Mouse (Mus musculus): ENCODE measurements around the gene Trpc4ap.
A peak's percentile ranks its signal among the peaks of the same experiment; 100 is the strongest.

The Trpc4ap gene

DNA sequence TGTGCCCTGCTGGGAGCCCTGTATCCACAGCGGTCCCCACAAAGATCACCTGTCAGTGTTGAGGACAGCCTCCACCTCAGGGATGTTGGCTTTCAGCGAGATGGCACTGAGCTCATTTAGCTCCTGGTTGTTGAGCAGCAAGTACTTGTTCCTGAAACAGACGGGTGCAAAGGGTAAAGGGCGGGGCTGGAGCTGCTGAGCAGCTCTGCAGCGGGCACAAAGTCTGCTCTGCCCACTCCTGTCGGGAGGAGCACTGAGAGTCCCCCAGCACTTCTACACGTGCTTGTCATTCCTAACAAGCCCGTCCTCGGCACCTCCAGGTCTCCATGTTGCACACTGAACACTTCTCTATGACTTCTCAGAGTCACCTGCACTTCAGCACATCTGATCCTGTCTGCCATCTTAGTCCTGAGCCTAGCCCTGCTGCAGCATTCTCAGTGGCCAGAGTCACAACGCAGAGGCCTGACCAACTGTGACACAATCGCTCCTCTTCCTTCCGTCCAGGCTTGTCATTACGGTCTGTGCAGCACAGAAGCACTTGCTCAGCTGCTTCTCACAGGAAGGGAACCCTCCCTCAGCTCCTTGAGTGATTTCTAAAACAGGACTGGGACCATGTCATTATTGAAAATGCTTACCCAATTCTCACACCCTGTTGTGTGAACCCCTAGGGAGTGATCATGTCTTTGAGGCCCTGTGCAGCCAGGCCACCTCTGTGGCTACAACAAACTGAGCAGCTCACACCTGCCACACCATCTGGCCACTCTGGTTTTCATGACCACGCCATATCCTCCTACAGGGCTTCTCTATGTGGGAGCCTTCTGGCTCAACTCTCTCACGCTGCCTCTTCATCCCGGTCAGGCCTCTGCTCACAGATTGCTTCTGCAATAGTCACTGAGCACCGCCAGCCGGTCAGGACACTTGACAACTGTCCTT, 50.4 kb downstream of the Trpc4ap start:
- DNase-seq (ENCODE audit: extremely low read depth, low read depth), result no peak

DNA sequence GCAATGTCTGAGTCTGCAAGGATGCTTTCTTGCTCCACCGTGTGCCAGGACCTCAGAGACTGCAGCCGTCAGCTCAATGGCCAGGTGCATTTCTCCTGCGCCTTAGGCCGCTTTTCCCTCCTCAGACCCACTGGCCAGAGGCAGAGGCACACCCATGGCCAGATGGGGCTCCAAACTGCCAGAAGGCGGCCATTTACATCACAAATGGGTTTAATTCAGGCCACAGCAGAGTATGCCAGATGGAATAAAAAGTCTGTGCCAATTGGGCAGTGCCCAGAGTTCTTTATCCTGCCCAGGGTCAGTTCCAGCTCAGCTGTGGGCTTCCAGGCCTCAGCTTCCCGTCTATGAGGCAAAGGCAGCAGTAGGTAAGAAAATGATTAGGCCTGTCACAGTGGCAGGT, 51.5 kb downstream of the Trpc4ap start:
- DNase-seq (ENCODE audit: extremely low read depth, low read depth), result no peak

DNA sequence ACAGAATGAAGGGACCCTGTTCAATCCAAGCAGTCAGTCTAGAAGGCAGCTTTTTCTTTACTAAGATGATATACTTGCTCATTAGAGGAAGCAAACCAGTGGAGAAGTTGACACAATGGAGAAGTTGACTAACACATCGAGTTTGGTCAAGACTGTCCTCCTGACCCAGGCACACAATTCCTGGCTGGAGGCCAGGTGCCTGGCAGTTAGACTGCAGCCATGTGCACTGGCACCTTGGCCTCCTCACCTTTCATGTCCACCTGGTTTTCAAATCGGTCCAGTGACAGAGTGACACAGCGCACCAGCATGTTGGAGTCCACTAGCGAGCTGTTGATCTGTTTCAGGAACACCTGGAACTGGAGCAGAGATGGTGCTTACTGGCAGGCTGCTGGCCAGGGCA, 54.8 kb downstream of the Trpc4ap start:
- DNase-seq (ENCODE audit: extremely low read depth, low read depth), result no peak

DNA sequence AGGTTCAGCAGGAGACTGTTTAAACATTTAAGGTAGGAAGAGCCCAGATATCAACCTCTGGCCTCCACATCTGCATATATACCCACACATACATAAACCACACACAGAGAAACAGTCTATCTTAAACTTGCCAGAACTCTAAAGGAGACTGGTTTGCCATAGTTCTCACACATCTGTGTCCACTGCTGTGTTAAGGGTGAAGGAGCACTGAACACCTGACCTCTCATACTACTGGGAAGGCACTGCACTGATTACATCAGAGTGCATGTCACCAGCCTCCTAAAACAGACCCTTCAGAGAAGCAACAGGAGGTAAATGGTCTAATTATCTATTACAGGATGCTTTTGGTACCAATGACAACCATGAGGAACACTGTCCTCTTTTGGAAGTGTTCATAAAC, 55.3 kb downstream of the Trpc4ap start:
- DNase-seq (ENCODE audit: extremely low read depth, low read depth), result no peak

DNA sequence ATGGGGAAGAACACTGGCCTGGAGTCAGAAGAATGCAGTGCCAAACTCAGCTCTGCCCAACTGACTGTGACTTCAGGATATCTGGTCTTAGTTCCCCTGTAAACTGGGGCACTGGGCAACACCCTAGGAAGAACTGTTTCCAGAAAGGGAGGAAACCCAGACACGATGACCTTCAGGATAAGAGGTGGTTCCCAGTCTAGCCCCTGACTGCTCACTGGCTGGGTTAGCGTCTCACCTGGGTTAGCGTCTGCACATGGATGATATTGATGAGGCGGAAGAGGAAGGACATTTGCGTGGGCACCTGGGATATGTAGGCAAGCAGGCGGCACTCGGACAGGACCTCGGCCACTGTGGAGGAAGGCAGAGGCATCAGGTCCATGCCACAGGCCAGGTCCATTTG, 56.2 kb downstream of the Trpc4ap start:
- no peak for DNase-seq (ENCODE audit: extremely low read depth, low read depth)

DNA sequence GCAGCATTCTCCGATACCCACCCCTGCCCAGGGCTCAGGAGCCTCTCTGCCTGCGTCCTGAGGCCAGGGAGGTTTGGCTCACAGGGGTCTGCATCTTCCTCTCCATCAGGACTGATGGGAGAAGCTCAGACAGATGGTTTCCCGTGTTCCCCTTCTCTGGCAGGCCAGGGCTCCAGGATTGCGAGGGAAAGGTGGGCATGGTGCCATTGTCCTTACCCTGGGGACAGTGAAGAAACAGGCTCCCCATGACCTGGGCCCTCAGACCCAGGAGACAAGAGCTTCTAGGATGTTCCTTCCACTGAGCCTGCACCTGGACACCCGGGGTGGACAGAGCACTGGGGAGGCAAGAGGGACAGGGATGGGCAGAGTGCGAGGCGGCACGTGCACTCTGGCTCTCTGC, 57.6 kb downstream of the Trpc4ap start:
- DNase-seq (ENCODE audit: extremely low read depth, low read depth), result no peak

DNA sequence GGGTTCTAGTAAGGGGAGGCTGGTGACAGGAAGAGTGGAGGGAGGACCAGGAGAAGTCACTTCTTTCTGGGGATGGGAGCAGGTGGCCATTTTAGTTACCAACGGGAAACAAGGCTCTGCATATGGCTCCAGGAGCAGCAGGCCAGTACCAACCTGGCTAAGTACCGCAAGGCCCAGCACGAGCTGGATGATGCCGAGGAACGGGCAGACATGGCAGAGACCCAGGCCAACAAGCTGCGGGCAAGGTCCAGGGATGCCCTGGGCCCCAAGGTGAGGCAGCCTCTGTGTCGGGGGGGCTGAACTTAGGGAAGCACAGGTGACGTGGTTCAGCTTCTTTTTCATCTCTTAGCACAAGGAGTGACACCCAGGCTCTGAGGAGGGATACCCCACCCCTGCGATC, 58.5 kb downstream of the Trpc4ap start:
- no peak for DNase-seq (ENCODE audit: extremely low read depth, low read depth)

DNA sequence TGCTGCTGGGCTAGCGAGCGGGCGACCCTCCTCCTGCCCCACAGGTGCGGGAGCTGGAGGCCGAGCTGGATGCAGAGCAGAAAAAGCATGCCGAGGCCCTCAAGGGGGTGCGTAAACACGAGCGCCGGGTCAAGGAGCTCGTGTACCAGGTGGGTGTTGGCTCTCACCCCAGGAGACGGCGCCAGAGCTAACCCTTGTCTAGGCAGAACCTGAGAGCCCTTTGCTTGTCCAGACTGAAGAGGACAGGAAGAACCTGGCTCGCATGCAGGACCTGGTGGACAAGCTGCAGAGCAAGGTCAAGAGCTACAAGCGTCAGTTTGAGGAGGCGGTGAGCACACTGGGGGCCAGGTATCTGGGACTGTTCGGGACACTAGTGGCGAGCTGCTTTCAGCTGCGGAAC, 59.1 kb downstream of the Trpc4ap start:
- no peak for DNase-seq (ENCODE audit: extremely low read depth, low read depth)

DNA sequence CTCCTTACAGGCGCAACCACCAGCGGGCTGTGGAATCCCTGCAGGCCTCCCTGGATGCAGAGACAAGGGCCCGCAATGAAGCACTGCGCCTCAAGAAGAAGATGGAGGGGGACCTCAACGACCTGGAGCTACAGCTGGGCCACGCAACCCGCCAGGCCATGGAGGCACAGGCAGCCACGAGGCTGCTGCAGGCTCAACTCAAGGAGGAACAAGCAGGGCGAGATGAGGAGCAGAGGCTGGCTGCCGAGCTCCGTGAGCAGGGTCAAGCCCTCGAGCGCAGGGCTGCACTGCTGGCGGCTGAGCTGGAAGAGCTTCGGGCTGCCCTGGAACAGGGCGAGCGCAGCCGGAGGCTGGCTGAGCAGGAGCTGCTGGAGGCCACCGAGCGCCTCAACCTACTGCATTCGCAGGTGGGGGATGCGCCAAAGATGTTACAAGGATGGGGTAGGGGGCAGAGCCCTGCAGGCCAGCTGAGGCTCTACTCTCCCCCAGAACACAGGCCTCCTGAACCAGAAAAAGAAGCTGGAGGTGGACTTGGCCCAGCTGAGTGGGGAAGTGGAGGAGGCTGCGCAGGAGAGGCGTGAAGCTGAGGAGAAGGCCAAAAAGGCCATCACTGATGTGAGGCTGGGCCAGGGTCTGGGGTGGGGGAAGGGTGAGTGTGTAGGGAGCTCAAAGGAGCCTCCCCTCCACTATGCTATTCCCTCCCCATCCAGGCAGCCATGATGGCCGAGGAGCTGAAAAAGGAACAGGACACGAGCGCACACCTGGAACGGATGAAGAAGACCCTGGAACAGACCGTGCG, 59.8 kb downstream of the Trpc4ap start:
- DNase-seq (ENCODE audit: extremely low read depth, low read depth), result no peak

DNA sequence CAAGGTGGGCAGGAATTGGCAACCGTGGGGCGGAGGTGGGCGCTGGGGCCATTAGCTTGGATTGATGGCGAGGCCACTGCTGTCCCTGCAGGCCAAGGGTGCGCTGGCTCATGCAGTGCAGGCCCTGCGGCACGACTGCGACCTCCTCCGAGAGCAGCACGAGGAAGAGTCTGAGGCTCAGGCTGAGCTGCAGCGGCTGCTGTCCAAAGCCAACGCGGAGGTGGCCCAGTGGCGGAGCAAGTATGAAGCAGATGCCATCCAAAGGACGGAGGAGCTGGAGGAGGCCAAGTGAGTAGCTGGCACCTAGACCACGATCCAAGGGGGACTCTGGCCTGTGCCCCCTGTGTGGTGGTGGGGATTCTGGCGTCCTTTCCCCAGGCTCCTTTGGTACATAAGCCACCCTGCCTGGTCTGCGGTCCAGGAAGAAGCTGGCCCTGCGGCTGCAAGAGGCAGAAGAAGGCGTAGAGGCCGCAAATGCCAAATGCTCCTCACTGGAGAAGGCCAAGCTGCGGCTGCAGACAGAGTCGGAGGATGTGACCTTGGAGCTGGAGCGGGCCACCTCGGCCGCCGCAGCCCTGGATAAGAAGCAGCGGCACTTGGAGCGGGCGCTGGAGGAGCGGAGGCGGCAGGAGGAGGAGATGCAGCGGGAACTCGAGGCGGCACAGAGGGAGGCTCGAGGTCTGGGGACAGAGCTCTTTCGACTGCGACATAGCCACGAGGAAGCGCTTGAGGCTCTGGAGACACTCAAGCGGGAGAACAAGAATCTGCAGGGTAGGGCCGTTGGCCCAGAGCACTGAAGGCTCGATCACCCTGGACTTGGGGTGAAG, 61.4 kb downstream of the Trpc4ap start:
- DNase-seq (ENCODE audit: extremely low read depth, low read depth), result no peak

DNA sequence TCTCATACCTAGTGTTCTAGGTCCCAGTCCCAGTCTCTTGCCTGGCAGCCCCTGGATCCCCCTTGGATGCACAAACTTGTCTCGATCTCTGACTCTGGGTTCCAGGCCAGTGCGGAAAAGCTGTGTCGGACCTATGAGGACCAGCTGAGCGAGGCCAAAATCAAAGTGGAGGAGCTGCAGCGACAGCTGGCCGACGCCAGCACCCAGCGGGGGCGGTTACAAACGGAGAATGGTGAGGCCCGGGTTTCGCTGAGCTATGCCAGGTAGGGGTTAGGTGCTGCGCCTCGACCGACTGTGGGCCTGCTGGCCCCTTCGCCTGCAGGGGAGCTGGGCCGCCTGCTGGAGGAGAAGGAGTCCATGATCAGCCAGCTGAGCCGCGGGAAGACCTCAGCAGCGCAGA, 62.0 kb downstream of the Trpc4ap start:
- no peak for DNase-seq (ENCODE audit: extremely low read depth, low read depth)

DNA sequence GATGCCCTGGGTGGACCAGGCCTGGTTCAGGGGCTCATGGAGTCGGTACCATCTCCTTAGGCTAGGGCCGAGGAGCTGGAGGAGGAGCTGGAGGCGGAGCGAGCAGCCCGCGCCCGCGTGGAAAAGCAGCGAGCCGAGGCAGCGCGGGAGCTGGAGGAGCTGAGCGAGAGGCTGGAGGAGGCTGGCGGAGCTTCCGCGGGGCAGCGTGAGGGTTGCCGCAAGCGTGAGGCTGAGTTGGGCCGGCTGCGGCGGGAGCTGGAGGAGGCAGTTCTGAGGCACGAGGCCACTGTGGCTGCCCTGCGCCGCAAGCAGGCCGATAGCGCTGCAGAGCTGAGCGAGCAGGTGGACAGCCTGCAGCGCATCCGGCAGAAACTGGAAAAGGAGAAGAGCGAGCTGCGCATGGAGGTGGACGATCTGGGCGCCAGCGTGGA, 62.9 kb downstream of the Trpc4ap start:
- no peak for DNase-seq (ENCODE audit: extremely low read depth, low read depth)

DNA sequence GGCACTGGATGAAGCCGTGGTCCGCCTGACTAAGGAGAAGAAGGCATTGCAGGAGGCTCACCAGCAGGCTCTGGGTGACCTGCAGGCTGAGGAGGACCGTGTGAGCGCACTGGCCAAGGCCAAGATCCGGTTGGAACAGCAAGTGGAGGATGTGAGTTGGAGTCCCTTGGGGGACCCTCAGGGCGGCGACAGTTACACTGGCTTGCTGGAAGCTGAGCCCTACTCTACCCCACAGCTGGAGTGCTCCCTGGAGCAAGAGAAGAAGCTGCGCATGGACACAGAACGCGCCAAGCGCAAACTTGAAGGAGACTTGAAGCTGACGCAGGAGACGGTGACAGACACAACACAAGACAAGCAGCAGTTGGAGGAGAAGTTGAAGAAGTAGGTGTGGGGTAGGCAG, 63.7 kb downstream of the Trpc4ap start:
- DNase-seq (ENCODE audit: extremely low read depth, low read depth), result no peak

DNA sequence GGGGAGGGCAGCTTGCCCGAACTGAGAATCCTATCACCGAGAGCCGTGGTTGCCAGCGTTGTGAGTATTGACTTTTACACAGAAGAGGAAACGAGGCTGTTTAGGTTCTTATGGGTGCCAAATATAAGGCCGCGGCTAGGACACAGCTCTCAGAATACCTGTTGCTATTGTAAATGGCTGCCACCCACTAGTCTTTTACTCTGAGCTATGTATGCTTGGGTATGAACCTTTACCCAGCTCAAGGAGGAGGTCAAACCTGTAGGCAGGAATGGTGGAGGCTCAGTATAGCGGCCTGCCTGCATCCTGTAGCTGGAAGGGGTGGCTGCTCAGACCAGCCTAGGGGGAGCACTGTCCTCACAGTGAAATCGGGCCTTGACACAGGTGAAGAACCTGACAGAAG, 64.1 kb downstream of the Trpc4ap start:
- no peak for DNase-seq (ENCODE audit: extremely low read depth, low read depth)

DNA sequence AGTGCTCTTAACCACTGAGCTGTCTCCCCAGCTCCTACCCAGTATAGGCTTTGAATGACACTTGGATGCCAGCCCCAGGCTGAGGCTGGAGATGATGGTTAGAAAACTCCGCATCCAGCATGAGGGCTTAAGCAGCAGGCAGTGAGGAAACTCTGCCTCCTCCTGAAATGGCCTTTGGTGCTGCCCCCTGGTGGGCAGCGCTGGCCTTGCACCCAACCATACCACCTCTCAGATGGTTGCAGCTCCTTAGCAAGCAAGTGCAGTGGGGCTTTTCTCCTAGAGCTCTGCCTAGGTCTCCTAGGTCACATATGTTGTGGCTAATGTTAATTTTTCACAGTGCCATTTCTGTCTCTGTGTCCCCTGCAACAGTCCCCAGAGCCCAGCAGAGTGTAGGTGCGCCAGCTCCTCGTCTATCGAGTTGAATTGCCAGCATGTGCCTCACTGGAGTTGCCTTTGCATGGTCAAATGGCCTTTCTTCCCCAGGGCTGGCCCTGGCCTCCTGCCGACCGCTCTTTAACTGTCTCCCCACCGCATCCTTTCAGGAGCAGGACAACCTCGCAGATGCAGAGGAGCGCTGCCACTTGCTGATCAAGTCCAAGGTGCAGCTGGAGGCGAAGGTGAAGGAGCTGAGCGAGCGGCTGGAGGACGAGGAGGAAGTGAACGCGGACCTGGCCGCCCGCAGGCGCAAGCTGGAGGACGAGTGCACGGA, 65.0 kb downstream of the Trpc4ap start:
- DNase-seq (ENCODE audit: extremely low read depth, low read depth), result peak; percentile 46

DNA sequence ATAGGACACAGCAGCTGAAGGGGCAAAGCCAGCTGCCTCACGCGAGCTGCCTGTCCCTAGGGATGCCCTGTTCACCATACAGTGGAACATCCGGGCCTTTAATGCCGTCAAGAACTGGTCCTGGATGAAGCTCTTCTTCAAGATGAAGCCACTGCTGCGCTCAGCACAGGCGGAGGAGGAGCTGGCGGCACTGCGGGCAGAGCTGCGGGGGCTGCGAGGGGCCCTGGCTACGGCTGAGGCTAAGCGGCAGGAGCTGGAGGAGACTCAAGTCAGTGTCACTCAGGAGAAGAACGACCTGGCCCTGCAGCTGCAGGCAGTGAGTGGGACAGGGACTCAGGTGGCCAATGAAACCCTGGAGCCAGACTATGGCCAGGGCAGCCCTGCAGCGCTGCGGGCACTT, 65.9 kb downstream of the Trpc4ap start:
- no peak for DNase-seq (ENCODE audit: extremely low read depth, low read depth)

DNA sequence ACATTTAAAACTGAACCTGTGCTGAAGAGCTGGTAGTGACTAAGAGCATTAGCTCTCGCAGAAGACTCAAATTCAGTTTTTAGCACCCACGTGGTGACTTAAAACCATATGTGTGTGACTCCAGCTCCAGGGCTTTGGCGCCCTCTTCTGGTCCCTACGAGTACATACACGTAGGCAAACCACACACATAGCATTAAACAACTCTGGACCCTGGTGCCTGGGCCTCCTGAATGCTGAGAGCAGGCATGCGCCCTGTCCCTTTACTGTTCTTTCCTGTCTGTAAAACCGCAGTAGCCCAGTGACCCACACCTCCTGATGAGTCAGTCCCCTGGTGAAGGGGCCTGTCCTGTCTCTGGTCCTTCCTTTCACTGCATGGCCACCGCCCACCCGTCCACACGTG, 67.5 kb downstream of the Trpc4ap start:
- DNase-seq (ENCODE audit: extremely low read depth, low read depth), result peak; percentile 76

DNA sequence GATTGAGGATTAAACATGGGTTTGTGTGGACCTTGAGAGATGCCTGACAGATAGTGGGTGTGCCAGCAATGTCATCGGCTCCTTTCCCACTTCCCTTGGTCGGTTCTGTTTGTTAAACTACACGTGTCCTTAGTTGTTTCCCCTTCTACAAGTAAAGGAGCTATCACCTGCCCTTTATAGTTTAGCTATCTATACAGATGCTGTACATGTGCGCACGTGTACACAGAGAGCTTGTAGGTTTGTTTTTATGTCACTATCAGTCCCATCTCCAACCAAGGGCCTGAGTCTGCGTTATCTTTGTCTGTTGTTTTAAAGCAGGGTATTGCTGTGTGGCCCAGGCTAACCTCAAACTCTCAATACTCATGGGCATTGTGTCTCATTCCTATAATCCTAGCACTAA, 68.2 kb downstream of the Trpc4ap start:
- DNase-seq (ENCODE audit: extremely low read depth, low read depth), result no peak

DNA sequence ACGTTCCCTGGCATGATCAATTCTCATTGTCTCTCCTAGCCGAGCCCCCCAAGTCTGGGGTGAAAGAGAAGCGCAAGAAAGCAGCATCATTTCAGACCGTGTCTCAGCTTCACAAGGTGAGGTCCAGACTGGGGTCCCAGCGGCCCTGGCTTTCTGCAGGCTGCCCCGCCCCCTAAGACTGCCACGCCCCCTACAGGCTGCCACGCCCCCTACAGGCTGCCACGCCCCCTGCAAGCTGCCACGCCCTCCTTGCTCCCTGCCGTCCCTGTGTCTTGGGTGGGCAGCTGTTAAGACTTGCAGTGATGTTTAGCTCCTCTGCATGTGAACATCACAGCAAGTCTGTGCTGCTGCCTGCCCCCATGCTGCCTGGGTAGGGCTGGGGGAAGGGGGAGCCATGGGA, 69.6 kb downstream of the Trpc4ap start:
- no peak for DNase-seq (ENCODE audit: extremely low read depth, low read depth)

DNA sequence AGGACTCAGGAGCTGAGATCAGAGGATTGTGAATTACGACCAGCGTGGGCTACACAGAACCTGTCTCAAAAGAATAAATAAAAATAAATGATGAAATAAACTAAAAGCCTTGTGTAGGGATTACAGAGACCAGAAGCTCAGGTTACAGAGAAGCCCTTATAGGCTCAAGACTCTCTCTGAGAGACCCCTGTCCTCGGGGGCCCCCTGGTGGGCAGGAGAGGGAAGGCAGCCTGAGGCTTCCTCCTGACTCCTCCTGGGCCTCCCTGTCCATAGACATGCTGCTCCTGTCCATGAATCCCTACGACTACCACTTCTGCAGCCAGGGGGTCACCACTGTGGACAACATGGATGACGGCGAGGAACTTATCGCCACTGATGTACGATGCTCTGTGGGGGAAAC, 72.4 kb downstream of the Trpc4ap start:
- peak; percentile 34 for DNase-seq (ENCODE audit: extremely low read depth, low read depth)

DNA sequence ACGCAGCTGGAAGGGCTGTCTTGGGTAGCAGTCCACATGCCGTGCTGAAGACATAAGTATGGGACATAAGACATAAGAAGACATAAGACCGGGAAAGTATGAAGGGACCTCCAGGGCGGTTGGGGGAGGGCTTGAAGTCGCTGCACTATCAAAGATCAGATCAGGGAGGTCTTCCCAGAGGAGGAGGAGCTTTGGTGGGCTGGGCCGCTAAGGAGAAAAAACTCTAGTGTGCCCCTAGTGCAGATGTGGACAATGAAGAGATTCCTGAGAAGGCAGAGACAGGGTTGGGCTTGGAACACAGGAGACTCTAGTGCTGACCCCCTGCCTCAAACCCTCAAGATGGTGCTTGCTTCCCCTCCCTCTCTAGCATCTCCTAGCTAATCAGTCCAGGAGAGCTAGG, 75.2 kb downstream of the Trpc4ap start:
- no peak for DNase-seq (ENCODE audit: extremely low read depth, low read depth)
